Mouse (Mus musculus) spleen, postnatal 14 days (tissue): ENCODE data around the gene Mapkap1.
A peak's percentile ranks its signal among the peaks of the same experiment; 100 is the strongest.
"Not testable (repeated sequence)": the region's sequence is repeated elsewhere in the genome, so short reads cannot be mapped to it uniquely, and the experiment has no call there.

Experiments
- DNase-seq, 2 experiments: peaks; one replicate each; pipeline ENCODE4 v3.0.0; 2021 to 2022; ENCODE audit warnings: low spot score in 2 of 2

Mapkap1 gene

DNA sequence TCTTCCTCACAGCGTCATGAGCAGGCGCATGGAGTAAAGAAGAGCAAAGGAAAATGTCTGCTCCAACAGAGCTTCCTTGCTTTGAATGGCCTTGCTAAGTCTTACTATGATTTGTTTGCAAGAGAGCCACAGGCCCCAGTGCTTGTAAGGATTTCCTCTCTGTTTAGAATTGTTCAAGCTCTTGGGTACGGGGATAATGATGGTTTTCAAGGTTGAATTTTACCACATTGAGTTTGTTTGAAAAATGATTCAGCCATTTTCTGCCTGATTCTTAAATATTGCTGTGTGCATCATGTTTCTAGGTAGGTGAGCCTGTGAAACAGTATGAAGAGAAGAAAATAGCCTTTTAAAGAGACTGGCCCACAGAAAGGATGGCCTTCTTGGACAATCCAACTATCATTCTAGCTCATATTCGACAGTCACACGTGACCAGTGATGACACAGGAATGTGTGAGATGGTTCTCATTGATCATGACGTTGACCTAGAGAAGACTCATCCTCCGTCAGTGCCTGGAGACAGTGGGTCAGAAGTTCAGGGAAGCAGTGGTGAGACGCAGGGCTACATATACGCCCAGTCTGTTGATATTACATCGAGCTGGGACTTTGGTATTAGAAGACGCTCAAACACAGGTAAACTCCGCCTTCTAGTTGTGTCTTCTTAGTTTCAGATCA, 25.3 kb downstream of the Mapkap1 start:
- no peak for DNase-seq

DNA sequence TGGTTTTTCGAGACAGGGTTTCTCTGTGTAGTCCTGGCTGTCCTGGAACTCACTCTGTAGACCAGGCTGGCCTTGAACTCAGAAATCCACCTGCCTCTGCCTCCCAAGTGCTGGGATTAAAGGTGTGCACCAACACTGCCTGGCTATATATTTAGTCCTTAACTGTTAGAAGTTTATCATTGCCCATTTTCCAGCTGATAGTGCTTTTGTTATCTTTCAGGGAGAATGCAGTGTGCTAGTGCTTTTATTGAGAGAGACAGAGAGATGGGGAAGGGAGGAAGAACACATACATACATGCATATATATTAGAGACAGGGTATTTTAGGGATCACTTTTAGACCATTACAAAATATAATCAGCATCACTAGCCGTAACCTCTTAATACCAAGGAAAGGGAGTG, 26.3 kb downstream of the Mapkap1 start:
- DNase-seq: not testable (repeated sequence)

DNA sequence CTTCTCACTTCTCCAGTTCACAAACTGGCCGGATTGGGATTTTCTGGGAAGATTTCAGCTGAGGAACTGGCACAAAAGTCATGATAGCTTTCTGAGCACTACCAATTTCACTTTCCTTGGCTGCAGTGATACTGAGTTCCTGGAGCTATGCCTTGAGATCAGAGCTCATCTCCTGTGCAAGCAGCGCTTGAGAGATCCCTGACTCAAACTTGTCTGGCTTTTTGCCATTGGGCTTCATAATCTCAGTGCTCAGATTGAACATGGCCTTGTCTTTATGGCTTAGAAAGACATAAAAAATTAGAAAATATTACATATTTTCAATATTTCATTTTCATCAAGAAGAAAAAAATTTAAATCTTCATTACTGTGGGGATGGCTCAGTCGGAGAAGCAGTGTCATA, 29.8 kb downstream of the Mapkap1 start:
- DNase-seq: no peak

DNA sequence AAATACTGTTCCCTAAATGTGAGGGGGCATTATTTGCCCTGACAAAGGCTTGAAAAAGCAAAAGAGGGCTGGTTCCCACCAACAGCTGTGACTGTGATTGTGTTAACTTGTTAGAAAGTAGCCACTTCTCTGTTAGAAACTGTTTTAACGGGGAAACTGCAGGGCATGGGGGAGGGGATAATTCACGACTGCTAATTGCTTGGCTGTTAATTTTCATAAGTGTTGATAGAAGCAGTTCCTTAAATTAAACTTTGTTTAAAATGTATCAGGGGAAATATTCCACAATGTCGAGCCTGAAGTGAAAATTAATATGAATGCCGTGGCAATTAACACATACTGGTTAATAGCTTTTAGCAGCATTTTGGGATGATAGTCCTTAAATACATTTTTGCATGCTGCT, 42.2 kb downstream of the Mapkap1 start:
- DNase-seq: no peak

DNA sequence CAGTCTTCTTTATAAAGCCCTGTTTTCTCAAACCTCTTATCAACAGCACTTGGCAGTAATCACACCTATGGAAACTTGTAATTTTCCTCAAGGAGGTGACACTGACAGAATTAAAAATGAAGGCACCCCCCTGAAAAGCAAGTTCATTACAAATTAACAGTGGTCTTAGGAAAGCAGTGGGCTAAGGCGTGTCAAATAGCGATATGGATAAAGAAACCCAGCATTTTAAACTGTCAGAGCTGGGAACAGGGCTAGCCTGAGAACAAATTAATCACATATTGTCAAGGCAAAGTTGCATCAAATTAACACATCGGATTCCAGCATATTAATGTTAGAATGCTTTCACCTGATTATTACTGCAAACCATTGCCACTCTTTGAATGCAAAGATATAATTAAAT, 55.9 kb downstream of the Mapkap1 start:
- no peak for DNase-seq

DNA sequence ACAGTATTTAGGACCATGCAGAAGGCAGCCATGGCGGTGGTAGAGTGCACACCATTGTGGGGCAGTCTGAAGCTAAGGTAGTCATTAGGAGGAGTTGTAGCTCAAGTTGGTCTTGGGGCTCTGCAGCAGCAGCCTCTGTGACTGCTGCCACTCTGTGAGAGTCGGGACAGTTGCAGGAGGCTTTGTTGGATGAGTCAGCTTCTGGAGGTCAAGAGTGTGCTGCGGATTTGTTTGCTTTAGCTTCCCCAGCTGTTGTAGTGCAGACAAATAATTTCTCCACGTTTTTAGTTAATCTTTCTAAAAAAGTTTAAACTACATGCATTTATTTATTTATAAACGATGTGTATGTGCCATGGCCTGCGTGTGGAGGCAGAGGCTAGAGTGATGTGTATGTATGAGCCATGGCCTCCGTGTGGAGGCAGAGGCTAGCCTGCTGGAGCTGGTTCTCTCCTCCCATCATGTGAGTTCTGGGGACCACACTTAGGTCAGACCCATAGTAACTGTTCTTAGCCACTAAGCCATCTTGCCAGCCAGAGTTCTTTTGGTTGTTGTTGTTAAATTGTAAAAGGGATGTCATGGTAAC, 62.1 kb downstream of the Mapkap1 start:
- no peak for DNase-seq

DNA sequence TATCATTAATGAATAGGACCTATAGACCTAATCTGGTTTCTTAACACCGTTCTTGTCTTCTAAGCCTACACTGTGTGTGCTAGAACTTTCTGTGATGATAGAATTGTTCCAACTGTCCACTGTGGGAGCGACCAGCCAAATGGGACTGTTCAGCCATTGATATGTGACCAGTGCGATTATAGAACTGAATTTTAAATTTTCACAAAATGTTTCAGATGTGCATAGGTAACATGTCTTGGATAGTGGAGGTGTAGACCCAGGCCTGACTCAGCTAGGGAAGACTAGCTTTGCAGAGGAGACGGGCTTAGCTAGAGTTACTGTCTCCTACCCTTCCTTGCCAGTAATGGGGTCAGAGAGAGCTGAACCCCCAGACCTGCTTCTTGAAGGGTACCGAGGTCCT, 62.8 kb downstream of the Mapkap1 start:
- no peak for DNase-seq

DNA sequence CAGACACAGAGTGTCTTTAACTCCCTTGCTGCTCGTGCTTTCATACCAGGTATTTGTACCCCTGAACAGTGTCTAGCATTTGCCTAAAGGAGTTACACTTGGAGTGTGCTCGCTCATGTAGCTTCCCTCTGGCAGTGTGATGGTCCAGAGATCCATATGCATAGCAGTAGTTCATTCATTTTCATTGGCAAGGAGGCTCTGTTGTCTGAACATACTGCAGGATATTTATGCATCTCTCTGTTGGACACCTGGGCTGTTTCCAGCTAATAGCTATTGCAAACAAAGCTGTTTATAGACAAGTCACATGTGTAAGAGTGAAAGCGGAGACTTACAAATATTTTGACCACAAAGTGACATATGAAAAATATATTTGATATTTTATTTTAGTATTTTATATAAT, 67.2 kb downstream of the Mapkap1 start:
- no peak for DNase-seq

DNA sequence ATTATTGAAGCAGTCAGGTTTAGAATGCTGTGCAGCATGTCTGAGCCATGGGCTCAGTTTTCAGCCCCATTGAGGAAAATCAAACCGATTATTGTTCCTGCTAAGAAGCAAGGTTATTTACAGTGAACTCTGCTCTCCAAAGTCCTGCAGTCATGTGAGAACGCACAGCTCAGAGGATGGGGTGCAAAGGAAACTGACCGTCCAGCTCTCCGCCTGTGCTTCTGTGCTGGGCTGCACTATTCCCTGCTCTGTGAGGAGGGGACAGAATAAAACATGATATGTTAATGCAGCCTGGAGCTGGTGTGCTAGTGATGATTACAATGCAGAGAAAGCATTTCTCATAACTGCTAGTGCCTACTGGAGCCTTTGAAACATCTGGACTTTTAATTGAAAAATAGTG, 74.8 kb downstream of the Mapkap1 start:
- DNase-seq: no peak

DNA sequence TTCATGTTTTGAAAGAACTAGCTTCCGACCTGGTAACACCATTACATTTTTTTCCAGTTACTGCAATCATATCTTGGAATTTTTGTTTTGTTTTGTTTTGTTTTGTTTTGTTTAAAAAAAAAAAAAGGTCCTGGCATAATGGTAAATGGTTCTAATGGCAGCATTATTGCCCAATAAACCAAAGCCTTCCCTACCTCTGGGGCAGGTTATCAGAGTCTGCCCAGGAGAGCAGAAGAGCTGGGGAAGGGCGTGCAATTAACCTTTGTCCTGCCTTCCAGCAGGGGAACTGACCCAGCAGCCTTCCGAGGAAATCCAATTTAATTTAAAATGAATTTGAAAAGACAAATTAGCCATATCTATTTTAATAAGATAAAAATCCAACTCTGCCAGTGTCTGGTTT, 75.5 kb downstream of the Mapkap1 start:
- no peak for DNase-seq

DNA sequence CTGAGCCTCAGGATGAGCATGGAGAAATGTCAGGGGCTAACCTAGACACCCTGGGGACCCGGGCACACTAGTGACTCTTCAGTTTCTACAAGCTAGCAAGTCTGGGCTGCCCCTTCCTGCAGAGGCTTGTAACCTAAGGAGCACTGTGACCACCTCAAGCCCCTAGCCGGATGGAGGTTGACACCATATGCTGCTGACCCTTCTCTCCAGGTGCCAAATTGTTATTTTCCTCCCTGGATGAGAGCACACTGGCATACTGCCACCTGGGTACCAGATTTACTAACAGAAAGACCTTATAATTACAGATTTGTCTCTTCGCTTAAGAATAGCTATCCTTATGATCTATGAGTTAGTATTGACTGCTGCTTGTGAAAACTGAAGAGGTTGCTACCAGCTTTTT, 76.0 kb downstream of the Mapkap1 start:
- DNase-seq: no peak

DNA sequence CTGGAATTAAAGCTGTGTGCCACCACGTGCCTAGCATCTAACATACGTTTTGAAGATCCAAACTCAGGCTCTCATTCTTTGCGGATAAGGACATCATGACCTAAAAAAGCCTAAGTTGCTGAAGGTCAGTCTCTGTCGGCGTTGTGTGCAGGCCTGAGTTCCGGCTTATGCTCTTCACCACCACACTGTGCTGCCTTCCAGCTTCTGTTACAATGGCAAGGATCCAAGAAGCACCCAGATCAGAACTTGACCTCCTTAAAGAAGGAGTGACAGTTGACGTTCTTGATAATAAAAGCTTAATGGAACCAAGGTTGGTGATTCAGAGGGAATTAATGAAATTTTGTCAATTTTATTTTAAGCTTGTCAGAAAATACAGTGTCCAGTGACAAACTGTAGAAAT, 80.7 kb downstream of the Mapkap1 start:
- DNase-seq: no peak

DNA sequence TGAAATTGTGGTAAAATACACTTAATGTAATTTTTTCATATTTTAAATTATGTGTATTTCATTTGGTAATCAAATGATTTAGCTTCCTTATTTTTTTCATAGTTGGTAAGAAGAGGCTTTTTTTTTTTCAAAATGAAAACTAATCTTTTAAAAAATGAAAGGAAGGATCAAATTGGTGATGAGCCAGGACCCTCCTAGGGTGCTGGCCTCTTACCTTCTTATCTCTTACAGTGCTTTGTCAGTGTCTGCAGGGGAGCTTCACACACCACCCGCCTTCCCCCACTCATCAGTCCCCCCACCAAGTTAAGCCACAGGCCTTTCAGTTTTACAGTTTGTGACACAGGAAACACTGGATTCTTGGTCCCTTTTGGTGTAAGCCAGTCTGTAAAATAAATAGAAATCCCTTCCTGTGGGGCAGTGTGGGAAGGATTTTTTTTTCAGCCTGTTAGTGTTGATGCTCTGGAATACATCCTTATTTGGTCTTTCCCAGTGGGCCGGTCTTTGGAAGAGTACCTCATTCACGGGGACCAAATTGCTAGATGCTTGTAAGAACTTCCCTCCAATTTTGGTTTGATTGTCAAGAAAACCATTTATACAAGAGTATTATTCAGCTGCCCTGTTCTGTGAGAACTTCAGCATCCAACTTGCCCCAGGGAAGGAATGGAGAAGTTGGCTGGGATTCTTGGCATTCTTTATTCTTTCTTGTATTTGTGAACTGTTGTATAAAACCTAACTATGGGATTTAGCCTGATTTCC, 97.6 kb downstream of the Mapkap1 start:
- DNase-seq: no peak

DNA sequence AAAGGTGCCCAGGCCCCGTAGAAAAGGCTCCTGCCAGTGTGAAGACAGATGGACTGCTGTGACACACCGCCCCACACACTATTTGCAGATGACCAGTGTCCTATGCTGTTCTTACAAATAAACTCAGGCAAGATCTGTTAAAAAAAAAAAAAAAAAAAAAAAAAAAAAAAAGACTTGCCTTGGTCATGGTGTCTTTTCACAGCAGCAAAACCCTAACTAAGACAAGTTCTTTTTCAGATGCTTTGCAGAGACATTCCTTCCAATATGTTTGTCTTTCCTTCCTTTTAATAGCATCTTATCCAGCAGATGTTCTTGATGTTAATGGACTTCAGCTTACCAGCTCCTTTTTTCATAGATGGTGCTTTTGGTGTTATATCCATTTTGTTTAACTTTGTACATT, 99.6 kb downstream of the Mapkap1 start:
- DNase-seq: not testable (repeated sequence)

DNA sequence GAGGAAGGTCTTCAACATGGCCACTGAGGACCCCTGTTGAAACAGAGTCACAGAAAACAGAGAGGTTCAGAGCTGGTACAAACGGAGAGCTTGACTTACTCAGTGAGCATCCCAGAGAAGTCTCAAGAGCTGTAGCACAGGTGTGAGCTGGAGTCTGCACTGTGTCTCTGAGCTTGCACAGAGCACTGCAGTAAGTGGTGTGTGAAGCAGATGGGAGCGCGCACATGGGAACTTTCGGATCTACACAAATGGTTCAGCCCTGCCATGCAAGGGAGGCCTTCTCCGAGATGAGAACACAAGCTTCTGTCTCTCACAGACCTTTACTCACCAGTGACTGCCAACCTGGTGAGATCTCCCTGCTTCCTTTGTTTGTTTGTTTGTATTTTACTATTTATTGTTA, 103.3 kb downstream of the Mapkap1 start:
- no peak for DNase-seq

DNA sequence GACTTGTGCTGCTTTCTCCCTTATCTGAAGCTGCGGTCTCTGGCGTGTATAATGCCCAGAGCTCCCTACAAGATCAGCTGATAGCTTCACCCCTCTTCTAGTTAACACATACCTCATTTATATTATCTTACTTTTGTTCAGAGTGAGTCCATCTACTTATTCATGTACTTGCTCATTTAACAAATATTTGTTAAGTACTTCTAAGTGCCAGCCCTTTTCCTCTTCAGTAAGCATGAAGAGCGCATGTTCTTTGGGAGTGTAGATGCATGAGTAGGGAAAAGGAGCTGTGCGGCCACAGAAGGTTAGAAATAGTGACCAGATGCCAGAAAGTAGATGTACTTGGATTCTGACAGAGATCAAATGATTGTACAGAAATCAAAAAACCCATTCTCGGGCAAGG, 108.7 kb downstream of the Mapkap1 start:
- DNase-seq: no peak

DNA sequence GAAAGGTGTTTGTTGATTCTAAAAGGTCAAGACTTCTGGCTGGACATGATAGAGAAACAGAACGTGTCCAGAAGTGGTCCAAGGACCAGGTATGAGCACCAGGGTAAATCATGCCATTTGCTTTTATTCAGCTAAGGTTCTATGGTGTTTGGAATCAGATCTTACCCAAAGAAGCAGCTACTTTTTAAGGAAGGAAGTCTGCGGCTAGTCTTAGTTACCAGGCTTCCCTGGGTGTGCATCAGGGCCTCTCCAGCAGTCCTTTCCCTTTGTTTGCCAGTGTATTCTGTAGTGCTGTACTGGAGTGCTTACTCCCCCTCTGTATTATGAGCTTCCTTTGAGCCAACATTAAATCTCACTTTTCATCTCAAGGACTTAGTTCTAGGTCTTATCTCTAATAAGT, 111.5 kb downstream of the Mapkap1 start:
- DNase-seq: no peak

DNA sequence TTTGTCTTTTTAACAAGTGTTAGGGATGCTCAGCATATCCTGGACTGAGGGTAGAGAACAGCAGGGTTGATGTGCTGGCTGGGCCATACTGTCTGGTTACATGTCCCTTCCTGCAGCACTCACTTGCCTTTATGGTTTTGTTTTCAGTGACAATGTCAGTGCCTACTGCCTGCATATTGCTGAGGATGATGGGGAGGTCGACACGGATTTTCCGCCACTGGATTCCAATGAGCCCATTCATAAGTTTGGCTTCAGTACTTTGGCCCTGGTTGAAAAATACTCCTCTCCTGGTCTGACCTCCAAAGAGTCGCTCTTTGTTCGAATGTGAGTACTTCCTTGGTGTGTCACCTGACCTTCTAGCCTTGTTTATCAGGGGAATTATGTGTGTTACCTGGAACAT, 112.0 kb downstream of the Mapkap1 start:
- no peak for DNase-seq

DNA sequence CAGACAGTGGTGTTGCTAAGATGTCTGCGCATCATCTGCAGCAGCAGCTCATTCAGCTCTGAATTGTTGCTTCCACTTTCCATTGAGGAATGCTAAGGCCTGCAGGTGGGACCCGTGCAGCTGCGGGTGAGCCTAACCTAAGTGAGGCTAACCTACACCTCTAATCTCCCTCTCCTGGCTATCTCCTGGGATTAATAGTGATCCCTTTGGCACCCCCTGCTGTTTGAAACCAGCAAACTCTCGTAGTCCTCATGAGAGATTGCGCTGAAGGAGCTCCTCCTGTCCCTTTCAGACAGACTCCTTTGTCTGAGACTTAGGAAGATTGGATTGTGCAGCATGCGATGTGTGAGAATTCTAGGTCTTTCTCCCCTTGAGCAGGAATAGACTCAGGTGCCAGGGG, 113.0 kb downstream of the Mapkap1 start:
- peak in 1 of 2 experiments; percentile 3 for DNase-seq

DNA sequence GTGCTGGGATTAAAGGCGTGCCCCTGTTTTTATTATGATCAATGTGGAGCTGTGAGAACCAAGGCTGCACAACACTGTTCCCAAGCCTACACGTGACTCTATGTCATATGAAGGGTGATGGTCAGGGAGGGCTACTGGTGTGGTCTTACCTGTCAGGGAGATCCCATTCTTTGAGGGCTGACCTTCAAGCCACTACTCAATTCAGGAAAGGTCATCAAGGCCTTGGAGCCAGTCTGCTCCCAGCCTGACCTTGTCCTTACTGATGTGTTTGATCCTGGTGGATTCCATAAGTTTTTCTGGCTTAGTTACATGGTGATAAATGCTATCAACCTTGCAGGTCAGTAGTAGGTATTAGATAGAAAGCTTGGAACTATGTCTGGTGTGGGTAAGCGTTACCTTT, 114.8 kb downstream of the Mapkap1 start:
- no peak for DNase-seq

DNA sequence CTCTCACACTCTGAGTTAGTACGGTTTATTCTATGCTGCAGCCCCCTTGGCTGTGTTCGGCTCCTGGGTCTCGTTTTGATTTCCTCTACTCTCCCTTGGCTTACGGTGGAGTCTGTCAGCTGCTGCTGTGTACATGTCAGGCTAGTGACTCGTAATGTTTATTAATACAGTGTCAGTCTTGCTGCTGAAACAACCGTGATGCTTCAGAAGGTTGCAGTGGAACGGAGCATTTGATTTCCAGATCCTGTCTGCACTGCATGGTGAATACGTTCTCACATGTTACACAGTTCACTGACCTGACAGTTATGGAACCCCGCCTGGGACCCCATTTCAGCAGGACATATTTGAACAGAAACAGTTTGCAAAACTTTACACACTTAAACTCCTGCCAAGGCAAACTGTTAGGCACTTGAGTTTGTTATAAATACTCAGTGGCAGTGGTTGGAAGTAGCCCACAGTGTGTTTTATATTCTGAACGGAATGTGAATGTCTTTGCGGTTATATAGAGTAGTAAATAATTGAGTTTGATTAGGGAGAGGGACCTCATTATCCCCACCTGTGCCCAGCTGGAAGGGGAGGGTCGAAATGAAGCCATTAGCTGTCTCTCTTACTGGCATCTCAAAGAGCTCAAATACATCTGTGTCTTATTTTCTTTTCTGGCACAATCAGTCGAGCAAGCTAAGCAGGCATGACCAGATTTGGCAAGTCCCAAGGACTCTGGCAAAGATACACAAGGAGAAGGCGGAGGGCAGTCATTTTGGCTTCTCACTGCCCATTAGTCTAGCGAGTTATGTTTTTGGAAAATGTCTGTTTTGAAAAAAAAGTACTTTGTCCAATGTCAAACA, 120.2 kb downstream of the Mapkap1 start:
- DNase-seq: no peak

DNA sequence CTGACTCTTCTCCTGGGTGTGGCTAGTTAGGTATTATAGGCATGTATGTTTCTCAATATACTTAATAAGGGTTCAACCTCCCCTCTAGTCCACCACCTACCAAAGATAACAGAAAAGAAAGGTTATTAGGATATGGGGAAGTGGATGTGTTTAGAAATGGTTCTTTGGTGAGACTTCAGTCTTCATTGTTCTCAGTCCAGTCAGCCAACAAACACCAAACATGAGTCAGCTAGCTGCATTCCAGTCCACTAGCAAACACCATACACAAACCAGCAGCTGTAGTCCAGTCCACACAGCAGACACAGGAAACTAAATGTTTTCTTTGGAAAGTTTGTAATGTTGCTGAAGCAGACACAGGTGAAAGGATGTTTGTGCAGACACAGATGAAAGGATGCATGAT, 121.9 kb downstream of the Mapkap1 start:
- no peak for DNase-seq
